Mouse (Mus musculus) bone marrow macrophage, adult 2 months (primary cell): ENCODE data around the gene Surf6.

ENCODE experiments used
- CTCF ChIP-seq: IDR thresholded peaks from 2 replicates; pipeline ENCODE4 v1.5.1; 2012; ENCODE audit warnings: low read depth, mild to moderate bottlenecking, low read length, moderate library complexity
- POLR2A ChIP-seq: IDR thresholded peaks from 2 replicates; pipeline ENCODE4 v1.6.1; 2012; ENCODE audit warnings: mild to moderate bottlenecking, low read depth, low read length, borderline replicate concordance

DNA sequence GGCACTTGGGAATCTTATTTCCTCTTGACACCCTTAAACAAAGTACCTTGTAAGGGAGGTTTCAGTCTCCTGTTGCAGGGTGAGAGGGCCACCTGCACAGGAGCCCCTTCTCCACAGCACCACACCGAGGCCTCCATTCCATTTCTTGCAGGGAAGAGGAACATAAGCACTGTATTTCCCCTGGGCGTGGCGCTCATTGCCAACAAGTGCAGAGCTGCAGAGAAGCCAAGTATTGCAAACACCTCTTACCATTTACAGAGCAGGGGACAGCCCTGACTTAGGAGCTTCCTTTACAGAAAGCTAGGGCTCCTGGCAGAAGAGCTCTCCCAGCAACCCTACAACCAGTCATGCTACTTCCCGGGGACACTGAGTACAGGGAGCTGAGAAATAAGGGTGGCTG lies 49.5 kb upstream of the Surf6 start:
- TF ChIP-seq CTCF = no peak
- no peak for TF ChIP-seq POLR2A
